Mouse (Mus musculus) splenic B cell, adult 2 months (primary cell): Measurements from ENCODE around the gene Mllt1.
A peak's percentile ranks its signal among the peaks of the same experiment; 100 is the strongest.
"Not testable (repeated sequence)": the region's sequence is repeated elsewhere in the genome, so short reads cannot be mapped to it uniquely, and the experiment has no call there.

ENCODE experiments used
- DNase-seq: peaks from one replicate; pipeline ENCODE4 v3.0.0-alpha.2; 2011; ENCODE audit warnings: low read depth, low spot score
- H3K27me3 ChIP-seq: 2 replicates; pipeline ENCODE4 v1.6.1; 2012; ENCODE audit warnings: mild to moderate bottlenecking, low read length, moderate library complexity, mixed read lengths; ENCODE audit not compliant: control insufficient read depth, poor library complexity, insufficient read depth, severe bottlenecking
- H3K36me3 ChIP-seq: 2 replicates; pipeline ENCODE4 v1.6.1; 2012; ENCODE audit warnings: mild to moderate bottlenecking, low read length, moderate library complexity, mixed read lengths; ENCODE audit not compliant: control insufficient read depth, poor library complexity, insufficient read depth, severe bottlenecking

Gene Mllt1

DNA sequence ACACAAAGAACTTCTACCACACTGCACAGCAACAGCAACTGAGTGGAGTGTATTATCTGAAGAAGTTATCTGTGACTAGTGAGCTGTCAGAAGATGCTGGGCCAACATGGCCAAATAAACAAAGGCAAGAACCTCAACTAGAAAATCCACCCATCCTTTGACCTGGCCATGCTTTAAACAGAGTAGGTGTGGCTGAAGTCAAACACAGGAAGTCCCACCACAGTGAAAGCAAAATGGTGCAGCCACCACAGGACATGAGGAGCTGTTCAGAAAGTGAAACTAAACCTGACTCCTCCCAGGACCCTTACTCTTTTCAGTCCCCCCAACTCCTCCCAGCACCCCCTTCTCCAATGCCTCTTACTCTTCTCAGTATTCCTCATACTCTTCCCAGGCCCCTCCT is 21.8 kb downstream of the Mllt1 start:
- no peak for DNase-seq
- Histone ChIP-seq H3K36me3 (no peaks in the 10 kb centered on the region), H3K27me3 (no peaks in the 10 kb centered on the region)

GRCm38 (mm10) chr17:56913023-56913422 is 22.2 kb downstream of the Mllt1 start:
- no peak for DNase-seq
- H3K36me3 ChIP-seq: no peaks in the 10 kb centered on the region
- H3K27me3 ChIP-seq: no peaks in the 10 kb centered on the region

- H3K36me3 ChIP-seq, DNase-seq, H3K27me3 ChIP-seq: not testable (repeated sequence)
Observed at GRCm38 (mm10) chr17:56909764-56910163, 25.5 kb downstream of the Mllt1 start.

GRCm38 (mm10) chr17:56907887-56908286 is 27.3 kb downstream of the Mllt1 start:
- Histone ChIP-seq H3K36me3 (peaks cover 2% of the 10 kb centered on the region; the same call in 1 of the 2 replicates), H3K27me3 (no peaks in the 10 kb centered on the region)
- DNase-seq: no peak

- DNase-seq: no peak
- no peaks in the 10 kb centered on the region for H3K27me3 ChIP-seq
- H3K36me3 ChIP-seq: peaks cover 2% of the 10 kb centered on the region; the same call in 1 of the 2 replicates
Observed at GRCm38 (mm10) chr17:56907096-56907495, 28.1 kb downstream of the Mllt1 start.

DNA sequence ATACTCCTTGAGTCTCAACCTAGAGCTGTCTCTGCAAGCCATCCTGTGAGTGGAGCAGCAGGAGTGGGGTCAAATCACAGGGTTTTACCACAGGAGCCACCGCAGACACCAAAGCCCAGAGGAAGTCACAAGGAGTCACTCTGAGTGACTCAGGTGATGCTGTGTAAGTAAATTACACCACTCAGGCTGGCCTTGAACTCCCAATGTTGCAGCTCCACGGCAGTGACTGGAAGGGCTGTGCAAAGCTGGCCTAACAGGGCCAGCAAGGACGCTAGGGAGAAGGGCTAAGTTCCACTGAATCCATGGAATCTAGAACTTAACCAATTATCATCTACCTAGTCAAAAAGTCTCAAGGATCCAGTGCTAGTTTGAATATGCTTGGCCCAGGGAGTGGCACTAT is 29.0 kb downstream of the Mllt1 start:
- H3K27me3 ChIP-seq: no peaks in the 10 kb centered on the region
- no peak for DNase-seq
- H3K36me3 ChIP-seq: peaks cover 6% of the 10 kb centered on the region

- no peak for DNase-seq
- no peaks in the 10 kb centered on the region for H3K27me3 ChIP-seq
- peaks cover 6% of the 10 kb centered on the region for H3K36me3 ChIP-seq
Observed at GRCm38 (mm10) chr17:56902698-56903097, 32.5 kb downstream of the Mllt1 start.

GRCm38 (mm10) chr17:56897630-56898195 is 37.5 kb downstream of the Mllt1 start:
- DNase-seq: peak; percentile 90
- peaks cover 16% of the 10 kb centered on the region for H3K36me3 ChIP-seq
- no peaks in the 10 kb centered on the region for H3K27me3 ChIP-seq

GRCm38 (mm10) chr17:56896513-56897129 is 38.6 kb downstream of the Mllt1 start:
- peaks cover 13% of the 10 kb centered on the region for H3K36me3 ChIP-seq
- DNase-seq: no peak
- no peaks in the 10 kb centered on the region for H3K27me3 ChIP-seq

DNA sequence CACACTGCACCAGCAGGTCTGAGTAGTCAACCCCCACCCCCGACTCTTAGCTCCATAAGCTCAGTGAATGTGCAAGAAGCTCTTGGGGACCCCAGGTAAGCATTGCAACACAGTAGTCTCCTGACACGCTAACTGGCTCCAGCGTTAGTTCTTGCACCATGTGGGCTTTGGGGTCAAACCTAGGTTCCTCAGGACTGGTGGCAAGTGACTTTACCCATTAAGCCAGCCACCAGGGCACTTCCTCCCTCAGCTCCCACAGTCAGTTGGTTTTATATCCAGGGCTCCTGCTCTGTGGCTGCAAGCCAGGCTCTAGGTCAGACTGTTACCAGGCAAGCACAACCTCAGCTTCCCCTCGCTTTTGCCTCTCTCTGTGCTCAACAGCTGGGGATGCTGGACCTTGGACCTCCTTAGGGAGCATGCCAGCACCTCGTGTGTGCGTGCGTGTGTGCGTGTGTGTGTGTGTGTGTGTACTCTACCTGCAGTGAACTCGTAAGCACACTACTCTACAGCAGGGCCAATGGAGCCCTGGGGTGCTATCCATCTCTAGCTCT is 39.8 kb downstream of the Mllt1 start:
- Histone ChIP-seq H3K36me3 (peaks cover 11% of the 10 kb centered on the region), H3K27me3 (no peaks in the 10 kb centered on the region)
- DNase-seq: no peak

GRCm38 (mm10) chr17:56890018-56890417 is 45.2 kb downstream of the Mllt1 start:
- no peaks in the 10 kb centered on the region for H3K27me3 ChIP-seq
- DNase-seq: no peak
- peaks cover 5% of the 10 kb centered on the region for H3K36me3 ChIP-seq

DNA sequence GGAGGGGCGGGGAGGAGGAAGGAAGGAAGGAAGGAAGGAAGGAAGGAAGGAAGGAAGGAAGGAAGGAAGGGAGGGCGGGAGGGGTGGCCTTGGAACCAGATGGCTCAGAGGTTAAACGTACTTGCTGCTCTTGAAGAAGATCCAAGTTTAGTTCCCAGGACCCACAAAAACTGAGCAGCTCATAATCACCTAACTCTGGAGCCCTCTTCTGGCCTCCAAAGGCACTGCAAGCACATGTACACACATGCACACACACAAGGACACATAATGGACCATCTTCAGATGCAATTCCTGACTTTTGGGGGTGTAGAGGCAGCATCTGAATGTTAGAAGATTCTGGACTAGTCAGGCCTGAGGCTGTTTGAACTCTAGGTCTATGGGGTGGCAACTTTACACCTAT is 47.2 kb downstream of the Mllt1 start:
- Histone ChIP-seq H3K27me3 (no peaks in the 10 kb centered on the region), H3K36me3 (no peaks in the 10 kb centered on the region; the same call in 1 of the 2 replicates)
- DNase-seq: no peak

DNA sequence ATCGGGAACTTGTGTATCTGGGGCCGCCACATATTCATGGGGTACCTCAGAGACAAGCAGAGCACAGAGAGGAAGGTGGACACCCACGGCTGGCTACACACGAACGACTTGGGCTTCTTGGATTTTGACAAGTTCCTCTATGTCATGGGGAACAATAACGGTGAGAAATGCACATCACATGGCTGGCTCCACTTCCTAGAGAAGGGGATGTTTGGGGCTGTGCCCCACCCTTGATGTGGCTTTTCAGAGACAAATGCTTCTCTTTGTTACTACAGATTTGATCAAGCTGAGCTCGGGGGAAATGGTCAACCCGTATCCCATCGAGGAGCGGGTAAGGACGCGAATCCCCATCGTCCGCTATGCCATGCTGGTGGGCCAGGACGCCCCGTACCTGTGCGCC is 50.4 kb downstream of the Mllt1 start:
- no peaks in the 10 kb centered on the region for H3K36me3 ChIP-seq
- H3K27me3 ChIP-seq: no peaks in the 10 kb centered on the region
- DNase-seq: peak; percentile 49

DNA sequence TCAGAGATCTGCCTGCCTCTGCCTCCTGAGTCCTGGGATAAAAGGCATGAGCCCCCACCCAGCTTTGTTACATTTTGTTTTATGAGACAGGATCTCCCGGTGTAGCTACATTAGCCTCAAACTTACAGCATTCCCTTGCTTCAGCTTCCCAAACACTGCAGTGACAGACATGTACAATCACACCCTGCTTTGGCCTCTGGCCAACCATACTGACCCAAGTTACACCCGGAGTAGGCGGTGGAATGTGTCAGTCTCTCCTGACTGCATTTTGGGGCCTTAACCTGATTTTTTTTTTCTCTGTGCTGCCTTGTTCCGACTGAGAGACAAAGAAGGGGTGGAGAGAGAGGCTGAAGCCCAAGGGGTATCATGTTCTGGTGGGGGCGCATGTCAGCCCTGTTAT is 50.9 kb downstream of the Mllt1 start:
- no peak for DNase-seq
- Histone ChIP-seq H3K27me3 (no peaks in the 10 kb centered on the region), H3K36me3 (no peaks in the 10 kb centered on the region)

DNA sequence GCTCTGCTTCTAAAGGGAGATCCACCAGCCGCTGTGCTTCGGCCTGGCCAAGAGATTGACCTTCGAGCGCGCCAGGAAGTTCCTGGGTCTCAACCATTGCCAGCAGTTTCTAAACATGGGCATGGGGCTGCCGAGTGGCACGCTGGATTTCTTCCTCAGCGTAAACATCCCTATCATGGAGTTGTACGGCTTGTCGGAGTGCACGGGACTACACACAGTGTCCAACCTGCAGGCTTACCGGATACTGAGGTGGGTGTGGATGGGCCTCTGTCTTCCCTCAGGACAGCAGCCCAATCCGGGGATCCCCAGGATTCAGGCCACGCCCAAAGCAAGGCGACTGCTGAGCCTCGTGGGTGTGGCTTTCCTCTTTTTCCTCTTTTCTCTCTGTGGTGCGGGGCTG is 51.6 kb downstream of the Mllt1 start:
- H3K36me3 ChIP-seq: no peaks in the 10 kb centered on the region
- DNase-seq: peak; percentile 8
- H3K27me3 ChIP-seq: no peaks in the 10 kb centered on the region
